Mouse (Mus musculus) midbrain, embryonic 16.5 days (tissue): ENCODE measurements around the gene 1600002K03Rik. TPM values are rescaled to one million over a fixed set of nuclear protein-coding genes. Genes with fewer than 3 reads are reported as not detected.
A peak's percentile ranks its signal among the peaks of the same experiment; 100 is the strongest.

ENCODE experiments used
- ATAC-seq: fragments of 200-750 bp; cut with Nextera tagmentation; 2 replicates; pipeline ENCODE4 v1.8.0; 2017; ENCODE audit warnings: moderate TSS enrichment
- H3K27ac ChIP-seq: fragments of 300-500 bp; sonication (generic); 2 replicates; pipeline ENCODE4 v1.5.1; 2014; ENCODE audit warnings: mild to moderate bottlenecking, low read length, mixed read lengths
- H3K27me3 ChIP-seq: fragments of 300-500 bp; sonication (generic); 2 replicates; pipeline ENCODE4 v1.6.1; 2014; ENCODE audit warnings: low read depth, low read length, mixed read lengths; ENCODE audit not compliant: control insufficient read depth, insufficient read depth
- H3K36me3 ChIP-seq: fragments of 300-500 bp; sonication (generic); 2 replicates; pipeline ENCODE4 v1.6.1; 2014; ENCODE audit warnings: mild to moderate bottlenecking, low read length, moderate library complexity, mixed read lengths; ENCODE audit not compliant: control insufficient read depth, insufficient read depth
- H3K4me1 ChIP-seq: fragments of 300-500 bp; sonication (generic); 2 replicates; pipeline ENCODE4 v1.6.1; 2014; ENCODE audit warnings: mild to moderate bottlenecking, low read length, mixed read lengths; ENCODE audit not compliant: control insufficient read depth, insufficient read depth
- H3K4me2 ChIP-seq: fragments of 300-500 bp; sonication (generic); 2 replicates; pipeline ENCODE4 v1.6.1; 2014; ENCODE audit warnings: mild to moderate bottlenecking, low read length, mixed read lengths
- H3K4me3 ChIP-seq: fragments of 300-500 bp; sonication (generic); 2 replicates; pipeline ENCODE4 v1.5.1; 2014; ENCODE audit warnings: low read depth, mild to moderate bottlenecking, low read length, moderate library complexity, mixed read lengths
- H3K9ac ChIP-seq: fragments of 300-500 bp; sonication (generic); 2 replicates; pipeline ENCODE4 v1.6.1; 2014; ENCODE audit warnings: low read depth, low read length, mixed read lengths
- H3K9me3 ChIP-seq: fragments of 300-500 bp; sonication (generic); replicated peaks from 2 replicates; pipeline ENCODE4 v1.6.1; 2014; ENCODE audit warnings: mild to moderate bottlenecking, low read length, mixed read lengths; ENCODE audit not compliant: control insufficient read depth, poor library complexity, severe bottlenecking
- WGBS: fragments of 180-500 bp; shearing (Covaris S2); extraction: QIAGEN DNeasy Blood & Tissue Kit; methylation state at CpG from one replicate; pipeline ENCODE4 v1.1.7; 2014; 5-methylcytosine and 5-hydroxymethylcytosine counted together
- polyA plus RNA-seq: library from polyadenylated mRNA; unstranded; fragments of >200 nt; fragmentation: Nextera tagmentation; extraction: Ambion mirVana; gene quantifications from 2 replicates; pipeline ENCODE4 v1.2.1, GENCODE M21; 2015

The 1600002K03Rik gene
- polyA plus RNA-seq, 1 experiment from 2014 or later = 11.0 TPM

DNA sequence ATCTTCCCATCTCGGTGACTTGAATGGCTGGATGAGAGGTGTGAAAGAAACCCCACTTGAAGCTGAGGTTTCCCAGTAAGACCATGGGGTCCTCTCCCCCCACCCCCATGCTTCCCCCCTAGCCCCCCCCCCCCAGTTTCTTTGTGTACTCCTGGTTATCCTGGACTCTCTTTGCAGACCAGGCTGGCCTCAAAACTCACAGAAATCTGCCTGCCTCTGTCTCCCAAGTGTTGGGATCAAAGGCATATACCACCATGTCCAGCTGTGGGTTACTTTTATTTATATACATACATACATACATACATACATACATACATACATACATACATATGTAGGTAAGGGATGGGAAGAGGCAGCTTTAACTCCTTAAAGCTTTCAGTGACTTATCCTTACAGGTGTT, 3.7 kb upstream of the 1600002K03Rik start:
- peak overlapping the region; percentile 100; the same call in 1 of the 2 replicates for H3K27ac ChIP-seq
- peak overlapping the region; percentile 99; the same call in 1 of the 2 replicates for H3K9ac ChIP-seq
- peaks cover 52% of the 10 kb centered on the region for H3K4me1 ChIP-seq
- peak overlapping the region; percentile 77 for H3K4me2 ChIP-seq
- peaks cover 19% of the 10 kb centered on the region for H3K36me3 ChIP-seq
- H3K9me3 ChIP-seq = no peaks in the 10 kb centered on the region
- H3K4me3 ChIP-seq = peak overlapping the region; percentile 93
- whole genome bisulfite sequencing = 29% methylated on average over 1 of the region's 1 CpGs
- ATAC-seq = no peak
- no peaks in the 10 kb centered on the region for H3K27me3 ChIP-seq

DNA sequence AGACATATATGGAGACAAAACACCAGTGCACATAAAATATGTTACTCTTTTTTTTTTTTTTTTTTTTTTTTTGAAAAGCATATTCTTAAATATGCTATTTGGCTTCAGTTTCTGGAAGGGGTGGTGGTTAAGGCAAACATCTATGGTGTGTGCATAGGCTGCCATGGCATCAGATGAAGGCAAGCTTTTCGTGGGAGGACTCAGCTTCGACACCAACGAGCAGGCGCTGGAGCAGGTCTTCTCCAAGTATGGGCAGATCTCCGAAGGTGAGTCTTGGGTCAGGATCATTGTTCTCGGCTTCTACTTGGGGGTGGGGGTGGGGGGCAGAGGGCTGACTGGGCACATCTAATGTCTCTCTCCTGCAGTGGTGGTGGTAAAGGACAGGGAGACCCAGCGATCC, 3.1 kb upstream of the 1600002K03Rik start:
- no peak overlapping the region for H3K4me3 ChIP-seq
- H3K36me3 ChIP-seq = peaks cover 19% of the 10 kb centered on the region
- H3K4me1 ChIP-seq = peaks cover 46% of the 10 kb centered on the region
- no peak overlapping the region for H3K4me2 ChIP-seq
- H3K9ac ChIP-seq = no peak overlapping the region
- H3K27ac ChIP-seq = no peak overlapping the region
- 87% methylated on average over 7 of the region's 7 CpGs for WGBS
- no peaks in the 10 kb centered on the region for H3K27me3 ChIP-seq
- no peak for ATAC-seq
- no peaks in the 10 kb centered on the region for H3K9me3 ChIP-seq

DNA sequence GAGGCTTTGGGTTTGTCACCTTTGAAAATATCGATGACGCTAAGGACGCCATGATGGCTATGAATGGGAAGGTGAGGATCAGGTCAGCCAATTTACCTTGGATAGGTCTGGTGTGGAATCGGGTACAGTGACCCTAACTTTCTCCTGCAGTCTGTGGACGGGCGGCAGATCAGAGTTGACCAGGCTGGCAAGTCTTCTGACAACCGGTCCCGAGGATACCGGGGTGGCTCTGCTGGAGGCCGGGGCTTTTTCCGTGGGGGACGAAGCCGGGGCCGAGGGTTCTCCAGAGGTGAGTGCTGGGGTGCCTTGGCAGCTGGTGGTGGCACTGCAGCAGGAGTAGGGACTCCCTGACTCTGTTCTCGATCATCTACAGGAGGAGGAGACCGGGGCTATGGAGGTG, 2.7 kb upstream of the 1600002K03Rik start:
- ATAC-seq = no peak
- H3K27ac ChIP-seq = no peak overlapping the region
- WGBS = 96% methylated on average over 16 of the region's 16 CpGs
- H3K9ac ChIP-seq = no peak overlapping the region
- no peaks in the 10 kb centered on the region for H3K27me3 ChIP-seq
- H3K36me3 ChIP-seq = peaks cover 19% of the 10 kb centered on the region
- H3K9me3 ChIP-seq = no peaks in the 10 kb centered on the region
- peaks cover 45% of the 10 kb centered on the region for H3K4me1 ChIP-seq
- H3K4me3 ChIP-seq = no peak overlapping the region
- no peak overlapping the region for H3K4me2 ChIP-seq

DNA sequence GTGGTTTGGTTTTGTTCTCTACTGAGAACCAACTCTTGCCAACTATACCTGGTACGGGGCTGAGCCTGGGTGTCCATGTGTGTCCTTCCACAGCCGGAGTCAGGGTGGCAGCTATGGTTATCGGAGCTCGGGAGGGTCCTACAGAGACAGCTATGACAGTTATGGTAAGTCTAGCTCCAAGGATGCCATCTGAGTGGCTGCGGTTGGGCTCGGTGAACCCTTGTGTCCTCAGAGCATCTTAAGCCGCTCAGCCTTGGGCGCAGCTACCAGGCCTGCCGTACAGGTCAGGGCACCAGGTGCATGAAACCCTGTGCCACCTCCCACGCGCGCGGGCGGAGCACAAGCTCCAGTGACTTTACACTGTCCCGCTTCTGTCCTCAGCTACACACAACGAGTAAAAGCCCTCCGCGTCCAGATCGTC, 2.1 kb upstream of the 1600002K03Rik start:
- H3K9ac ChIP-seq = no peak overlapping the region
- H3K9me3 ChIP-seq = no peaks in the 10 kb centered on the region
- 95% methylated on average over 19 of the region's 19 CpGs for WGBS
- peaks cover 40% of the 10 kb centered on the region for H3K4me1 ChIP-seq
- H3K4me3 ChIP-seq = no peak overlapping the region
- peaks cover 19% of the 10 kb centered on the region for H3K36me3 ChIP-seq
- no peak overlapping the region for H3K27ac ChIP-seq
- H3K4me2 ChIP-seq = no peak overlapping the region
- no peak for ATAC-seq
- H3K27me3 ChIP-seq = no peaks in the 10 kb centered on the region

DNA sequence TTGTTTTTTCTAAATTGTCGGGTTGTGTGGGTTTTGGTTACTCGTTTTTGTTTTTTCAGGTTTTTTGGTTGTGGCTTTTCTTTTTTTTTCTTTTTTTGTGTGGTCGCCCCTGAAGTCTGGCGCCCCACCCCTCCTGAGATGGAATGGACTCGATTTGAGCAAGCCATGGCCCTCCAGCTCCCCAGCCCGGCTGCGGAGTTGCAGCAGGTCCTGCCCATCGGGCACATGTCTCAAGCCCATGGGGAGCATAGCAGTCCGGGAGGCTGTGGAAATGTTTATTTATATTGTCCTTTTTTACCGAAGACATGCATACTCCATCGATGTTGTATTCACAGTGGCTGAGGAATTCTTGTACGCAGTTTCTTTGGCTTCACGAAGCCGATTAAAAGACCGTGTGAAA, 1.5 kb upstream of the 1600002K03Rik start:
- H3K27me3 ChIP-seq = no peaks in the 10 kb centered on the region
- H3K27ac ChIP-seq = no peak overlapping the region
- no peaks in the 10 kb centered on the region for H3K9me3 ChIP-seq
- no peak overlapping the region for H3K9ac ChIP-seq
- peaks cover 19% of the 10 kb centered on the region for H3K36me3 ChIP-seq
- no peak overlapping the region for H3K4me3 ChIP-seq
- H3K4me2 ChIP-seq = no peak overlapping the region
- peaks cover 36% of the 10 kb centered on the region for H3K4me1 ChIP-seq
- WGBS = 88% methylated on average over 15 of the region's 15 CpGs
- no peak for ATAC-seq

DNA sequence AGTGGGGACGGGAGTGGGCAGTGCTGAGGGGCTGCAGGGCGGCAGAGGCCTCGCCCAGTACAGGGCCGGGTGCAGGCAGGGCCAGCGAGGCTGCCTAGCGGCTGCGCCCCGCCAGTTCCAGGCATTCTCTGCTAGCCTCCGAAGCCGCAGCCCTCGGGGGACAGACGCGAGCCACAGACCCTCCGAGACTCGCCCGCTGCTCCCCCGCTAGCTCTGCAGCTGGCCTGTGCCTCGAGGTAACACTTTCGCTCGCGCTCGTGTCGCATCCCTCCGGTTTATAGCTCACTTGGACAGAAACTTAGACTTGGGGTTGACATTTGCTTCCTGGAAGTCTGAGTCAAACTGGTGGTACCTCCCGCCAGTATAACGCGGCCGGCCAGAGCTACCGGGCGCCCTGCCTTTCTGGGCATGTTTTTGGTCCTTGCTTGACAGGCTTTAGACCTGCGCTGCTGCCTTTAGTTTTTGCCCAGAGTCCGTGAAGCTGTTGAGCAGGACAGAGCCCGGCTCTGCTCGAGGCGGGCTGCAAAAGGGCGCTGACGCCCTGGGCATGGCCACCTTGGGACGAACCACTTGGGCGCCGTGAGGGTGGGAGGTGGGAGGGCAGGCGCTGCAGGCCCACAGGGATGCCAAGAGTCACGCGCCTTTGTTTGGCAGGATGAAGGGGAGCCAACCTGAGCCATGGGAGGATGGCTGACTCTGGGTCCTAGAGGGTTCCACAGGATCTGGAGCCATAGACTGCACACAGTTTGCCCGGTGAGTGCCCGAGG, 801 bp upstream of the 1600002K03Rik start:
- peaks cover 33% of the 10 kb centered on the region for H3K4me1 ChIP-seq
- 83% methylated on average over 45 of the region's 45 CpGs for WGBS
- H3K9me3 ChIP-seq = no peaks in the 10 kb centered on the region
- no peaks in the 10 kb centered on the region for H3K27me3 ChIP-seq
- peak overlapping the region; percentile 65 for H3K9ac ChIP-seq
- H3K36me3 ChIP-seq = peaks cover 19% of the 10 kb centered on the region
- H3K4me2 ChIP-seq = peak overlapping the region; percentile 63
- no peak overlapping the region for H3K4me3 ChIP-seq
- H3K27ac ChIP-seq = peak overlapping the region; percentile 84
- no peak for ATAC-seq

DNA sequence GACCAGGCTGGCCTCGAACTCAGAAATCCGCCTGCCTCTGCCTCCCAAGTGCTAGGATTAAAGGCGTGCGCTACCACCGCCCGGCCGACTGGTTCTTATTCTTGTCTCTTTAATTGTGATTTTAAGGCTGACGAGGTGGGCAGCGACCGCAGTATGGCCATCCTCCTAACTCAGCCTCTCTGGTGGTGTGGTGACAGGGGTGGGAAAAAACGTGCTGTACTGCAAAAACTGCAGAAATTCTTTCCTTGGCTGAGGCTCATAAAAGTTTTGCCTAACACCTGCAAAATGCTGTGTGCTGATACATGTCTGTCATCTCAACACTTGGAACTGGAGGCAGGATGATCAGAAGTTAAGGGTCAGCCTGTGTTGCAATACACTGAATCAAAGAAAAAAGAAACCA, 614 bp downstream of the 1600002K03Rik start:
- H3K4me2 ChIP-seq = peak overlapping the region; percentile 63
- ATAC-seq = no peak
- H3K9me3 ChIP-seq = no peaks in the 10 kb centered on the region
- peak overlapping the region; percentile 46 for H3K4me3 ChIP-seq
- H3K9ac ChIP-seq = peak overlapping the region; percentile 62
- H3K27ac ChIP-seq = peak overlapping the region; percentile 84
- H3K27me3 ChIP-seq = no peaks in the 10 kb centered on the region
- H3K4me1 ChIP-seq = peaks cover 32% of the 10 kb centered on the region
- H3K36me3 ChIP-seq = peaks cover 19% of the 10 kb centered on the region
- WGBS = 14% methylated on average over 11 of the region's 11 CpGs

DNA sequence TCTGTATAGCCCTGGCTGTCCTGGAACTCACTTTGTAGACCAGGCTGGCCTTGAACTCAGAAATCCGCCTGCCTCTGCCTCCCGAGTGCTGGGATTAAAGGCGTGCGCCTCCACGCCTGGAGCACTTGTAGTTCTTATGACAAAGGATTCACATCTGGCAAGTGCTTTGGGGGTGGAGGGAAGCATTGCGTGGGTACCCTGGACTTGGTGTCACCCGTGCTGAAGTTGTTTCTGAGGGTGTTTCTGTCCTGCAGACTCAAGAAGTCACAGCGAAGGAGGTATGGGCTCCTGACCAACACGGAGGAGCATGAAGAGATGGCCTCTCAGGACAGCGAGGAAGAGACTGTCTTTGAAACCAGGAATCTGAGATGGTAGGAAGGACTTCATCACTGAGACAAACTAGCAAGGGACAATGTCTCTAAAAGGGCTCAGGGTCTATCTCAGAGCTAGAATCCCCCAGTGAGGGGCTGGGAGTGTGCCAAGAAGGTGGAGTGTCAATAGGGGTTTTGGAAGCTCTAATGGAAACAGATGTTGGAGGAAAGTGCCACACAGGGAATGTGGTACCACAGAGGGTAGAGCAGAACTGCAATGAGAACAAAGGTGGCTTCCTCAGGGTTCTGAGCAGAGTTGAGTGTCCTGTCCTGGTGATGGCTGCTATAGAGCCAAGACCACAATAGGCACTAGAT, 1.4 kb downstream of the 1600002K03Rik start:
- Histone ChIP-seq H3K4me2 (no peak overlapping the region), H3K36me3 (peaks cover 19% of the 10 kb centered on the region), H3K4me3 (no peak overlapping the region), H3K9ac (0 out of 2 replicates have a peak overlapping the region, but pooled peaks have one; percentile 32), H3K4me1 (peaks cover 25% of the 10 kb centered on the region), H3K9me3 (no peaks in the 10 kb centered on the region), H3K27ac (no peak overlapping the region), H3K27me3 (no peaks in the 10 kb centered on the region)
- no peak for ATAC-seq
- 86% methylated on average over 10 of the region's 10 CpGs for WGBS

DNA sequence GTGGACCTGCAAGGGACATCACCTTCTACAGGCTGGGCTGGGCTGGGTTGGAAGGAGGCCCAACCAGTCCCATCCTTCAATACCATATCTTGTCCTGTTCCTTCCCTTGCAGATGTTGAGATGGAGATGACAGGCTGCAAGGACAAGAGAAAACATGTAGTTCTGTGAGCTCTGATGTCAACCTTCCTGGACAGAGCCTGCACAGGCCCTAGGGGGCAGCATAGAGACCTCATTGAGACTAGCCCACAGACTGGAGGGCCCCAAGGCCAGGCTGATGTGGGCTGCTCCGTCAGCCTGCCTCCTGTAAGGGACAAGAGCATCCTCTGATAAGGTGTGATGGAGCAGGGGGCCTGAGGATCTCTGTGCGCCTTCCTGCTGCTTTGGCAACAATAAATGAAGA, 2.0 kb downstream of the 1600002K03Rik start:
- H3K9me3 ChIP-seq = no peaks in the 10 kb centered on the region
- no peak overlapping the region for H3K4me2 ChIP-seq
- no peak overlapping the region for H3K4me3 ChIP-seq
- no peak overlapping the region for H3K27ac ChIP-seq
- 0 out of 2 replicates have a peak overlapping the region, but pooled peaks have one; percentile 32 for H3K9ac ChIP-seq
- ATAC-seq = no peak
- H3K36me3 ChIP-seq = peaks cover 19% of the 10 kb centered on the region
- H3K4me1 ChIP-seq = peaks cover 20% of the 10 kb centered on the region
- H3K27me3 ChIP-seq = no peaks in the 10 kb centered on the region
- 38% methylated on average over 2 of the region's 2 CpGs for WGBS
